Mouse (Mus musculus): ENCODE measurements around the gene Rnf144b. TPM values are rescaled to one million over a fixed set of nuclear protein-coding genes. Genes with fewer than 3 reads are reported as not detected.

The Rnf144b gene
- polyA plus RNA-seq, 1 experiment from 2014 or later = 1.5 TPM

DNA sequence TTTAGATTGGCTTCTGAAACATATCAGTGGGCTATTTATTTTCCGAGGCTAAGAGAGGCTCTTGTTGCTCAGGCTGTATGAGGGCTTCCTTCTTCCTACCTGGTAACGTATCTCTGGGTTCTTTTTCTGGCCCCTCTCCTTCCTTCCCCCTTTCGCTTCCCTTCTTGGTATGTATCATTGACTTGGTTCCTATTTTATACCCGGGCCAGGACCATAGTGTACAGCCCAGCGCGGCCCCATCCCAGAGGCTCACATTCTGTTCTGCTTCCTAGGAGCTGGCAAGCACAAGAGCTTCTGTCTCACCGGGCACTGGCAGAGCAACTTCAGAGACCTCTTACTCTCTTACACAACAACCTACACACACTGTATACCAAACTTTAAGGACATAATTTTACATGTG lies 67.5 kb downstream of the Rnf144b start:
- Histone ChIP-seq H3K36me3 (ENCODE audit: control insufficient read depth, insufficient read depth, low read length) (no peaks in the 10 kb centered on the region), H3K4me1 (ENCODE audit: control insufficient read depth, insufficient read depth, low read length) (peaks cover 7% of the 10 kb centered on the region; the same call in 1 of the 2 replicates), H3K4me3 (ENCODE audit: low read depth, low read length) (no peak overlapping the region), H3K27ac (ENCODE audit: low read length) (no peak overlapping the region), H3K27me3 (ENCODE audit: control insufficient read depth, insufficient read depth, low read length) (0 out of 2 replicates have a peak, but pooled peaks cover 6% of the 10 kb centered on the region), H3K9me3 (ENCODE audit: control insufficient read depth, low read depth, low read length) (no peaks in the 10 kb centered on the region), H3K9ac (replicated peaks; ENCODE audit: low read depth, low read length) (no peak overlapping the region), H3K4me2 (replicated peaks; ENCODE audit: low read depth, low read length) (no peak overlapping the region)
- WGBS = 83% methylated on average over 7 of the region's 7 CpGs
- no peak for ATAC-seq (ENCODE audit: insufficient number of reproducible peaks, insufficient read depth, low FRiP score, low read depth)

DNA sequence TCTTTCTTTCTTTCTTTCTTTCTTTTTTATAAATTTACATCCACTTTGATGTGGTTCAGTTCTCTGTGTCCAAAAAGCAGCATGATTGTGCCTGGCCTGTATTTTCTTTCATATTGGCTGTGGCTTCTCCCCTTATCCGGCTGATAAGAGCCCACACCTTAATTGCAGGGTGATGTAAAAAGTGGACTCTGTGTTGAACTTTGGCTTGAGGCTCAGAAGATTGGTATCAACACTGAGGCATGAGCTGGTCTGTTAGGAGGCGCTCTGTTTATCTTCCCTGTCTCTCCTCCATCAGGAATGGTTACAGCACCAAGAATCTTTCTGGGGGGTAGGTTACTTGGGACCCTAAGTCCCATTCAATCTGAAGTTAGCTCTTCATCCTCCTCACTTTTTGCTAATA lies 69.7 kb downstream of the Rnf144b start:
- 50% methylated on average over 2 of the region's 2 CpGs for WGBS
- no peak for ATAC-seq (ENCODE audit: insufficient number of reproducible peaks, insufficient read depth, low FRiP score, low read depth)
- Histone ChIP-seq H3K27ac (ENCODE audit: low read length) (no peak overlapping the region), H3K4me1 (ENCODE audit: control insufficient read depth, insufficient read depth, low read length) (peaks cover 7% of the 10 kb centered on the region; the same call in 1 of the 2 replicates), H3K9ac (replicated peaks; ENCODE audit: low read depth, low read length) (no peak overlapping the region), H3K36me3 (ENCODE audit: control insufficient read depth, insufficient read depth, low read length) (no peaks in the 10 kb centered on the region), H3K4me2 (replicated peaks; ENCODE audit: low read depth, low read length) (no peak overlapping the region), H3K27me3 (ENCODE audit: control insufficient read depth, insufficient read depth, low read length) (0 out of 2 replicates have a peak, but pooled peaks cover 7% of the 10 kb centered on the region), H3K9me3 (ENCODE audit: control insufficient read depth, low read depth, low read length) (no peaks in the 10 kb centered on the region), H3K4me3 (ENCODE audit: low read depth, low read length) (no peak overlapping the region)

DNA sequence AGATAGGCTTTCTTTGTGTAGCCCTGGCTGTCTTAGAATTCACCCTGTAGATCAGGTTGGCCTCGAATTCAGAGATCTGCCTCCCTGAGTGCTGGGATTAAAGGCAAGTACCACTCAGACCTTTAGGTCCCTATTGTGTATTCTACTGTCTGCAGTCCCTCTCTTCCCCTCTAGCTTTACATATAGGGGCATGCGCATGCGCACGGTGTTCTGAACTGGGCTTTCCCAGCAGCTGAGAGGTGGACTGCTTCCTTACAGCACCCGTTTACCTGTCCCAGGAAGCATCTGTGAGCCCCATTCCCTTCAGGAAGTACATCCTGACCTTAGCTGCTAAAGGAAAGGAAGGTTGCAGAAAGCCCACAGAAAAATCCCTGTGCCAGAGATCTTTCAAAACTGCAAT lies 70.3 kb downstream of the Rnf144b start:
- no peak for ATAC-seq (ENCODE audit: insufficient number of reproducible peaks, insufficient read depth, low FRiP score, low read depth)
- WGBS = 64% methylated on average over 5 of the region's 5 CpGs
- Histone ChIP-seq H3K4me3 (ENCODE audit: low read depth, low read length) (no peak overlapping the region), H3K36me3 (ENCODE audit: control insufficient read depth, insufficient read depth, low read length) (no peaks in the 10 kb centered on the region), H3K4me2 (replicated peaks; ENCODE audit: low read depth, low read length) (no peak overlapping the region), H3K4me1 (ENCODE audit: control insufficient read depth, insufficient read depth, low read length) (peaks cover 7% of the 10 kb centered on the region; the same call in 1 of the 2 replicates), H3K27me3 (ENCODE audit: control insufficient read depth, insufficient read depth, low read length) (0 out of 2 replicates have a peak, but pooled peaks cover 7% of the 10 kb centered on the region), H3K9ac (replicated peaks; ENCODE audit: low read depth, low read length) (no peak overlapping the region), H3K27ac (ENCODE audit: low read length) (peak overlapping the region; percentile 23; the same call in 1 of the 2 replicates), H3K9me3 (ENCODE audit: control insufficient read depth, low read depth, low read length) (no peaks in the 10 kb centered on the region)

DNA sequence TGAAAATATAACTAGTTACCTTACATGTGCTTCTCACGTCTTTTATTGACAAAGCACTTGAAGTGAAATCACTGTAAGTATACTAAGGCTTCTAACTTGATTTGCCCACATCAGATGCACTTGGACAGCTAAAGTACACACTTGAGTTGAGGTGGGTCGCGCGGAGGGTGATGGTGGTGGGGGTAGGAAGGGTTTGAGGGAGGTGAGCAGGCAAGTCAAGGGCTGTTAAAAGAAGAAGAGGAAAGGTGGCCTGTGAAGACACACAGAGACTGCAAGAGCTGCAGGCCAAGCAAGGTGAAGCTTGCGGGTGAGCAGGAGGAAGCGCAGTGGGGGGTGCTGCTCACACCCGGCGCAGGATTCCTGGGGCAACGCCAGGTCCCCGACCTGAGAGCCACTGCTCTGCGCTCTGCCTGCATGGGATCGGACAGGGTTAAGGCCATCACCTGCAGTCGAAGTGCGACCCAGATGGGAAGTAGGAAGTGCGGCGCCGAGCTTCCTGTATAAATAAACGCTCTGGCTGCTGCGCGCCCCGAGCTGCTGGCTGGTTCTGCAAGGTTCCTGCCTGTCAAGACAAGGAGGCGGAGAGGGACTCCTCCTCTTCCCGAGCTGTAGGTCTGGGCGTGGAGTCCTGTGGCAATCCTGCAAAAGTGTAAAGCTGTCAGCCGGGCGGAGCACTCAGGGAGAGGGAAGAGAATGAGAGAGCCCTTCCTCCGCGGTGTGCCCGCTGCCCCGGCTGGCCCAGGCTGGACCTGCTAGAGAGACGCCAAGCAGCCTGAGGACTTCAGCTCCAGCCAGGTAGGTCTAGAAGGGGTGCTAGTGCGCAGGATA lies 71.1 kb downstream of the Rnf144b start:
- Histone ChIP-seq H3K4me2 (replicated peaks; ENCODE audit: low read depth, low read length) (peak overlapping the region; percentile 80), H3K9ac (replicated peaks; ENCODE audit: low read depth, low read length) (peak overlapping the region; percentile 18; the same call in 1 of the 2 replicates), H3K4me1 (ENCODE audit: control insufficient read depth, insufficient read depth, low read length) (peaks cover 7% of the 10 kb centered on the region; the same call in 1 of the 2 replicates), H3K36me3 (ENCODE audit: control insufficient read depth, insufficient read depth, low read length) (no peaks in the 10 kb centered on the region), H3K9me3 (ENCODE audit: control insufficient read depth, low read depth, low read length) (no peaks in the 10 kb centered on the region), H3K4me3 (ENCODE audit: low read depth, low read length) (peak overlapping the region; percentile 41), H3K27me3 (ENCODE audit: control insufficient read depth, insufficient read depth, low read length) (0 out of 2 replicates have a peak, but pooled peaks cover 7% of the 10 kb centered on the region), H3K27ac (ENCODE audit: low read length) (peak overlapping the region; percentile 23; the same call in 1 of the 2 replicates)
- WGBS = 5% methylated on average over 32 of the region's 32 CpGs
- peak; percentile 84 for ATAC-seq (ENCODE audit: insufficient number of reproducible peaks, insufficient read depth, low FRiP score, low read depth)

DNA sequence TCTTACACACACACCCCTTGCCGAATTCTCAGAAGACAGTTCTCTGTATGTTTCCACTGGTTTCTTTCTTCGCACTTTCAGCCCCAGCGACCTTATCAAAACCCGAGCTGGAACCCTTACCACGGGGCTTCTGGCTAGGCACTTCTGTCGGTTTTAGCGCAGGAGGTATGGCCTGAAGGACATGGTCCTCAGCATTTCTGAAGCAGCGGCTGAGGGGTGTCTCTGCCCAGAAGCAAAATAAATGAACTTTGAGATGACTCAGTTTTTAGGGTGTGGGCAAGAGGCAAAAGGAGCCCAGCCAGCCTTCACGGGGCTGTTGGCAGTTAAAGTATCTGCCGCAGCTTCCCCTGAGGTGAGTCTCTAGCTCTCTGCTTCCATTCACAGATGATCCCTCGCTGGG lies 72.2 kb downstream of the Rnf144b start:
- H3K9me3 ChIP-seq (ENCODE audit: control insufficient read depth, low read depth, low read length) = no peaks in the 10 kb centered on the region
- peak overlapping the region; percentile 41 for H3K4me3 ChIP-seq (ENCODE audit: low read depth, low read length)
- H3K9ac ChIP-seq (replicated peaks; ENCODE audit: low read depth, low read length) = no peak overlapping the region
- H3K4me2 ChIP-seq (replicated peaks; ENCODE audit: low read depth, low read length) = peak overlapping the region; percentile 80
- H3K27ac ChIP-seq (ENCODE audit: low read length) = no peak overlapping the region
- no peak for ATAC-seq (ENCODE audit: insufficient number of reproducible peaks, insufficient read depth, low FRiP score, low read depth)
- H3K36me3 ChIP-seq (ENCODE audit: control insufficient read depth, insufficient read depth, low read length) = no peaks in the 10 kb centered on the region
- peaks cover 7% of the 10 kb centered on the region; the same call in 1 of the 2 replicates for H3K4me1 ChIP-seq (ENCODE audit: control insufficient read depth, insufficient read depth, low read length)
- WGBS = 16% methylated on average over 11 of the region's 11 CpGs
- H3K27me3 ChIP-seq (ENCODE audit: control insufficient read depth, insufficient read depth, low read length) = 0 out of 2 replicates have a peak, but pooled peaks cover 7% of the 10 kb centered on the region

DNA sequence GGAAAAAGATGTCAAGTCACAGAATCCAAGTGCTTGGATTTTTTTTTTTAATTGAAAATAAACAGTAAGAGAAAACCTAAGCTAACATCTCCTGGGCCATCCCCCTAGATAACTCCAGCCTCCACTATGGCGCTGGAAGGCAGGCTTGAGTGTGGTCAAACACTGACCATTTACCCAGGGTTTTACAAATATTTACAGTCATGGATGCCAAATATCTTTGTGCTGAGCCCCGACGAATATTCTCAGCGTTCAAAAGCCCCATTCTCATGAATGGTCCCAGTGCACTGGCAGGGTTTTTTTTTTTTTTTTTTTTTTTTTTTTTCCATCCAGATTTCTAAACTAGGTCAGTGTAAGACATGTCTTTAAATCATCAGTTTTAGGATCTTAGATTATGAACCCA lies 73.0 kb downstream of the Rnf144b start:
- Histone ChIP-seq H3K9ac (replicated peaks; ENCODE audit: low read depth, low read length) (no peak overlapping the region), H3K27me3 (ENCODE audit: control insufficient read depth, insufficient read depth, low read length) (0 out of 2 replicates have a peak, but pooled peaks cover 7% of the 10 kb centered on the region), H3K4me2 (replicated peaks; ENCODE audit: low read depth, low read length) (no peak overlapping the region), H3K36me3 (ENCODE audit: control insufficient read depth, insufficient read depth, low read length) (no peaks in the 10 kb centered on the region), H3K4me1 (ENCODE audit: control insufficient read depth, insufficient read depth, low read length) (peaks cover 7% of the 10 kb centered on the region; the same call in 1 of the 2 replicates), H3K9me3 (ENCODE audit: control insufficient read depth, low read depth, low read length) (no peaks in the 10 kb centered on the region), H3K27ac (ENCODE audit: low read length) (no peak overlapping the region), H3K4me3 (ENCODE audit: low read depth, low read length) (no peak overlapping the region)
- ATAC-seq (ENCODE audit: insufficient number of reproducible peaks, insufficient read depth, low FRiP score, low read depth) = no peak
- 40% methylated on average over 4 of the region's 4 CpGs for WGBS

DNA sequence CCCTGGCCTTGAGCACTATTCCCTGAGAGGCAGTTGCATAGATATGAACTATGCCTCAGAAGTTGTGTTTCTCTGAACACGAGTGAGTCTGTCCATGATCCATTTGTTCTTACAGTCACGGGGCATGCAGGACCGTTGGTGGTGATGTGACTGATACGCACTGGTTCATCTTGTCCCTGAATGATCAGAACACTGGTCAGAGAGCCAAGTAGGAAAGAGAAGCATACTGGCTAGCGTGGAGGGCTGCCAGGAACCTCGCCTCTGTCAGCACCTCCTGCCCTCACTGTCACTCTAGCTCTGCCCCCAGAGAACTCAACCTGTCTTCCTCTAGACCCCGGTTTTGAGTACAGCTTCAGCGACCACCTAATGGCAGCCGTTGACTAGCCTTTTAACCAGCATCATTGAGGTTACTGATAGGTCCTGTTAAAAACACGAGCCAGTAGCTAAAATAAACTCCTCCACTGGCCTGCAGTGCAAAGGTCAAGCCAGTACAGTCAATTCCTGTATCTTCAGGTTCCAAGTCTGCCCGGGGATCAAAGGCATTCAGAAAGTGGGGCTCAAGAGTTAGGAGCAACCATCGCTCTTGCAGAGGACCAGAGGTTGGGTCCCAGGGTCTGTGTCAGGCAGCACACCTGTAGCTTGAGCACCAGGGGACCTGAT lies 77.7 kb downstream of the Rnf144b start:
- ATAC-seq (ENCODE audit: insufficient number of reproducible peaks, insufficient read depth, low FRiP score, low read depth) = no peak
- no peak overlapping the region for H3K9ac ChIP-seq (replicated peaks; ENCODE audit: low read depth, low read length)
- H3K27ac ChIP-seq (ENCODE audit: low read length) = no peak overlapping the region
- WGBS = 57% methylated on average over 12 of the region's 12 CpGs
- H3K36me3 ChIP-seq (ENCODE audit: control insufficient read depth, insufficient read depth, low read length) = no peaks in the 10 kb centered on the region
- H3K4me3 ChIP-seq (ENCODE audit: low read depth, low read length) = no peak overlapping the region
- H3K4me1 ChIP-seq (ENCODE audit: control insufficient read depth, insufficient read depth, low read length) = no peaks in the 10 kb centered on the region
- 0 out of 2 replicates have a peak, but pooled peaks cover under 1% of the 10 kb centered on the region for H3K27me3 ChIP-seq (ENCODE audit: control insufficient read depth, insufficient read depth, low read length)
- no peaks in the 10 kb centered on the region for H3K9me3 ChIP-seq (ENCODE audit: control insufficient read depth, low read depth, low read length)
- H3K4me2 ChIP-seq (replicated peaks; ENCODE audit: low read depth, low read length) = 0 out of 2 replicates have a peak overlapping the region, but pooled peaks have one; percentile 3

DNA sequence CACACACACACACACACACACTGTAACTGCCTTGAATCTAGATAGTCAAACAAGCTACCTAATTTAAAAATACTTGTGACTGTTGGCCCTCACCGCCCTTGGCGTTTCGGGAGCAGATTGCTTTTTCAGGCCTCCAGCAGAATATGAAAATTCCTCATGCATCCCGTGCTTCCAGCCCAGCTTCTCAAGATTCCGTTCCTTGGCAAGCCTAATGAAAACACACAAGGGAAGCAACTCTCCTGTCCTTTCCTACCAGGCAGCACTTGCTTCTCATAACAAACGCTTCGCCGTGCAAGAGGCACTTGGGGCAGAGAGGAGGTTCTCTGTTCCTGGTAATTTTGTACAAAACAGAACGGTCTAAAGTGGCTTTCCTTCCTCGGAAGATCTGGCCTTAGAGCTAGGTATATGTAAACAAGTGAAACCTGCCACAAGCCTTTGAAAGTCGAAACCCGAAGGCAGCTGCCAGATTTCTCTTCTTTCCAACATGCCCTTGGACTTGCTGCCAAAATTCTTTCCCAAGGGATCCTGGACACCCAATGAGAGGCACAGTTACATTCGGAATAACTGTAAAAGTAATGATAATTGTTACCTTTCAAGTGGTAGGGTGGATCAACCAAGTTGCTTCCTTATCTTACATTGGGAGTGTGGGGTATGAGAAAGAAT lies 79.6 kb downstream of the Rnf144b start:
- no peaks in the 10 kb centered on the region for H3K4me1 ChIP-seq (ENCODE audit: control insufficient read depth, insufficient read depth, low read length)
- H3K4me2 ChIP-seq (replicated peaks; ENCODE audit: low read depth, low read length) = no peak overlapping the region
- WGBS = 26% methylated on average over 13 of the region's 13 CpGs
- H3K9me3 ChIP-seq (ENCODE audit: control insufficient read depth, low read depth, low read length) = no peaks in the 10 kb centered on the region
- H3K9ac ChIP-seq (replicated peaks; ENCODE audit: low read depth, low read length) = no peak overlapping the region
- no peaks in the 10 kb centered on the region for H3K27me3 ChIP-seq (ENCODE audit: control insufficient read depth, insufficient read depth, low read length)
- ATAC-seq (ENCODE audit: insufficient number of reproducible peaks, insufficient read depth, low FRiP score, low read depth) = no peak
- H3K4me3 ChIP-seq (ENCODE audit: low read depth, low read length) = no peak overlapping the region
- no peak overlapping the region; the same call in 1 of the 2 replicates for H3K27ac ChIP-seq (ENCODE audit: low read length)
- no peaks in the 10 kb centered on the region for H3K36me3 ChIP-seq (ENCODE audit: control insufficient read depth, insufficient read depth, low read length)
